Mouse (Mus musculus): ENCODE data around the gene Zfp84. TPM values are rescaled to one million over a fixed set of nuclear protein-coding genes. Genes with fewer than 3 reads are reported as not detected.

The Zfp84 gene
- polyA plus RNA-seq, 1 experiment from 2014 or later, result 3.3 TPM

- 92% methylated on average over 10 of the region's 10 CpGs for WGBS (ENCODE audit: insufficient replicate concordance)
- ATAC-seq, result no peak
- Histone ChIP-seq H3K9ac (replicated peaks) (no peak overlapping the region), H3K27ac (ENCODE audit: low read depth) (no peak overlapping the region), H3K4me2 (ENCODE audit: low read depth, low read length) (no peak overlapping the region), H3K9me3 (ENCODE audit: low read length) (peaks cover 9% of the 10 kb centered on the region), H3K27me3 (ENCODE audit: insufficient read depth, low read length) (no peaks in the 10 kb centered on the region), H3K4me3 (ENCODE audit: low read depth, low read length) (no peak overlapping the region), H3K4me1 (ENCODE audit: insufficient read depth) (no peaks in the 10 kb centered on the region), H3K36me3 (replicated peaks; ENCODE audit: insufficient read depth, low read length) (peaks cover 59% of the 10 kb centered on the region)
- no peak for TF ChIP-seq CTCF (IDR thresholded peaks at IDR 0.05; ENCODE audit: low read depth)
- TF ChIP-seq EP300 (IDR thresholded peaks at IDR 0.05; ENCODE audit: low read depth), result no peak
- no peak for DNase-seq
These were observed 9.0 kb downstream of the Zfp84 start for GRCm38 (mm10) chr7:29777372-29777771.

DNA sequence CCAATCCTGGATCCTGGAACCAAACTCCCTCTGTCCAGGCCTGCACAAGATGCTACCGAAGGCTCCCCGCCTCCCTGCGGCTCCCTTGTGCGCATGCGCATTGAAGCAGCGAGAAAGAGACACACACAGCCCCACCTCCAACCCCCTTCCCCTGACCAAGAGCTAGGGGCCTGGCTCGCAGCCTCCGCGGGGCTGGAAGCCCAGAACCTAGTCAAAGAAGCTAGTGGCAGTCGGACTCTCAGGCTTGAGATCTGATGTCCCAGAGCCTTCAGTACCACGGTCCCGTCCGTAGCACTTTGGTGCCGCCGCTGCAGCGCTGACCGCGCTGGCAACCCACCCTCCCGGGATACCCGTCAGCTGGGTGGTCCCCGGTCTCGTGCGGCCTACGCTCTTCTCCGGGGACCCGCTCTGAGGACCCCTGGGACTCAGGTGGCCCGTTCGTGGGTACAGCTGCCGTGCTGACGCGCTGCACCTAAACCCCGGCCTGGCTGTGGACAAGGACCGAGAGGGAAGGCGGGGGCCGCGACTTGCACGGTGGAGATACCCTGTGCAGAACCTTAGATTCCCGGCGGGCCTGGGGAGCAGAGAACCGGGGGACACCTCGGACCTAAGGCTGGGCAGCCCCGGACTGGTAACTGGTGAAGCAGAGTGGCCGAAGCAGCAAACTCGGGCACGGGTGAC lies 15.7 kb downstream of the Zfp84 start, which contains the start of gene Zfp30:
Zfp30 (plus strand) TSS at position 128 of the 681 bp plus-strand sequence.
- WGBS (ENCODE audit: insufficient replicate concordance), result 1% methylated on average over 45 of the region's 45 CpGs
- Histone ChIP-seq H3K4me1 (ENCODE audit: insufficient read depth) (peaks cover 7% of the 10 kb centered on the region; the same call in 1 of the 2 replicates), H3K27me3 (ENCODE audit: insufficient read depth, low read length) (no peaks in the 10 kb centered on the region), H3K9ac (replicated peaks) (peak within 1 kb of the TSS; percentile 77), H3K9me3 (ENCODE audit: low read length) (no peaks in the 10 kb centered on the region), H3K4me3 (ENCODE audit: low read depth, low read length) (peak within 1 kb of the TSS; percentile 78), H3K27ac (ENCODE audit: low read depth) (peak within 1 kb of the TSS; percentile 37), H3K36me3 (replicated peaks; ENCODE audit: insufficient read depth, low read length) (peaks cover 5% of the 10 kb centered on the region; the same call in 1 of the 2 replicates), H3K4me2 (ENCODE audit: low read depth, low read length) (peak within 1 kb of the TSS; percentile 95)
- no peak for TF ChIP-seq EP300 (IDR thresholded peaks at IDR 0.05; ENCODE audit: low read depth)
- no peak for TF ChIP-seq CTCF (IDR thresholded peaks at IDR 0.05; ENCODE audit: low read depth)
- peak; percentile 83 for DNase-seq
- ATAC-seq, result peak; percentile 93

GRCm38 (mm10) chr7:29785023-29785422 lies 16.7 kb downstream of the Zfp84 start:
- 70% methylated on average over 8 of the region's 8 CpGs for WGBS (ENCODE audit: insufficient replicate concordance)
- Histone ChIP-seq H3K36me3 (replicated peaks; ENCODE audit: insufficient read depth, low read length) (0 out of 2 replicates have a peak, but pooled peaks cover 7% of the 10 kb centered on the region), H3K4me3 (ENCODE audit: low read depth, low read length) (no peak overlapping the region), H3K4me1 (ENCODE audit: insufficient read depth) (peaks cover 7% of the 10 kb centered on the region; the same call in 1 of the 2 replicates), H3K4me2 (ENCODE audit: low read depth, low read length) (peak overlapping the region; percentile 95; the same call in 1 of the 2 replicates), H3K9me3 (ENCODE audit: low read length) (no peaks in the 10 kb centered on the region), H3K9ac (replicated peaks) (no peak overlapping the region), H3K27me3 (ENCODE audit: insufficient read depth, low read length) (no peaks in the 10 kb centered on the region), H3K27ac (ENCODE audit: low read depth) (no peak overlapping the region)
- ATAC-seq (no peak), DNase-seq (no peak)
- TF ChIP-seq EP300 (IDR thresholded peaks at IDR 0.05; ENCODE audit: low read depth) (no peak), CTCF (IDR thresholded peaks at IDR 0.05; ENCODE audit: low read depth) (no peak)

- H3K9me3 ChIP-seq (ENCODE audit: low read length), result no peaks in the 10 kb centered on the region
- 78% methylated on average over 5 of the region's 5 CpGs for WGBS (ENCODE audit: insufficient replicate concordance)
- H3K4me1 ChIP-seq (ENCODE audit: insufficient read depth), result peaks cover 7% of the 10 kb centered on the region; the same call in 1 of the 2 replicates
- TF ChIP-seq CTCF (IDR thresholded peaks at IDR 0.05; ENCODE audit: low read depth) (no peak), EP300 (IDR thresholded peaks at IDR 0.05; ENCODE audit: low read depth) (no peak)
- 0 out of 2 replicates have a peak overlapping the region, but pooled peaks have one; percentile 6 for H3K4me2 ChIP-seq (ENCODE audit: low read depth, low read length)
- ATAC-seq (no peak), DNase-seq (no peak)
- no peak overlapping the region for H3K9ac ChIP-seq (replicated peaks)
- 0 out of 2 replicates have a peak, but pooled peaks cover 7% of the 10 kb centered on the region for H3K36me3 ChIP-seq (replicated peaks; ENCODE audit: insufficient read depth, low read length)
- no peak overlapping the region for H3K27ac ChIP-seq (ENCODE audit: low read depth)
- no peaks in the 10 kb centered on the region for H3K27me3 ChIP-seq (ENCODE audit: insufficient read depth, low read length)
- H3K4me3 ChIP-seq (ENCODE audit: low read depth, low read length), result no peak overlapping the region
These were observed 17.5 kb downstream of the Zfp84 start for GRCm38 (mm10) chr7:29785888-29786287.

DNA sequence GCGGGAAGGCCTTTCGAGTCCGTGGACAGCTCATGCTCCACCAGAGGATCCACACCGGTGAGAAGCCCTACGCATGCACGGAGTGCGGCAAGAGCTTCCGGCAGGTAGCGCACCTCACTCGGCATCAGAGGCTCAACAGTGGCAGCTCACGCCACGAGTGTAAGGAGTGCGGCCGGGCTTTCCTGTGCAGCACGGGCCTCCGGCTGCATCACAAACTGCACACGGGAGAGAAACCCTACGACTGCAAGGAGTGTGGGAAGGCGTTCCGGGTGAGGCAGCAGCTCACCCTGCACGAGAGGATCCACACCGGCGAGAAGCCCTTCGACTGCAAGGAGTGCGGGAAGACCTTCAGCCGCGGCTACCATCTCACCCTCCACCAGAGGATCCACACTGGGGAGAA lies 24.6 kb downstream of the Zfp84 start:
- Histone ChIP-seq H3K27ac (ENCODE audit: low read depth) (no peak overlapping the region), H3K36me3 (replicated peaks; ENCODE audit: insufficient read depth, low read length) (peaks cover 13% of the 10 kb centered on the region; the same call in 1 of the 2 replicates), H3K4me2 (ENCODE audit: low read depth, low read length) (no peak overlapping the region), H3K4me3 (ENCODE audit: low read depth, low read length) (no peak overlapping the region), H3K4me1 (ENCODE audit: insufficient read depth) (no peaks in the 10 kb centered on the region), H3K27me3 (ENCODE audit: insufficient read depth, low read length) (no peaks in the 10 kb centered on the region), H3K9me3 (ENCODE audit: low read length) (peaks cover 8% of the 10 kb centered on the region), H3K9ac (replicated peaks) (no peak overlapping the region)
- no peak for TF ChIP-seq CTCF (IDR thresholded peaks at IDR 0.05; ENCODE audit: low read depth)
- no peak for TF ChIP-seq EP300 (IDR thresholded peaks at IDR 0.05; ENCODE audit: low read depth)
- 43% methylated on average over 27 of the region's 27 CpGs for WGBS (ENCODE audit: insufficient replicate concordance)
- ATAC-seq (no peak), DNase-seq (no peak)

DNA sequence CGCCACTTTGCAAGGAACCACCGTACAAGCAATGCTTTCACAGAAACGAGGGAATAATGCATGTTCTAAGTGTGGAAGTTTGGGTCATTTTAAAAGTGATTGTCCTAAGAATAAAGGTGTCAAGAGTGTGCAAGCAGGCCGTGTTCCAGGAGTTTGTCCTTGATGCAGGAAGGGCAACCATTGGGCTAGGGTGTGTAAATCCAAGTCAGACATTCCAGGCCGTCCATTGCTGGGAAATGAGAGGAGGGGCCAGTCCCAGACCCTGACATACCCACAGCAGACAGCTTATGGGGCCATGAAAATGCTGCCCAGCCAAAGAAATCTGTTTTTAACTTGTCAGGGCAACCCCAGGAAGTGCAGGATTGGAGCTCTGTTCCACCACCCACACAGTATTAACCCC lies 38.7 kb downstream of the Zfp84 start:
- 79% methylated on average over 5 of the region's 5 CpGs for WGBS (ENCODE audit: insufficient replicate concordance)
- ATAC-seq, result no peak

More for the DNA sequence above, 38.7 kb downstream of the Zfp84 start:
- H3K9ac ChIP-seq (replicated peaks), result no peak overlapping the region
- DNase-seq, result no peak
- H3K27ac ChIP-seq (ENCODE audit: low read depth), result no peak overlapping the region
- no peaks in the 10 kb centered on the region for H3K9me3 ChIP-seq (ENCODE audit: low read length)
- no peaks in the 10 kb centered on the region for H3K4me1 ChIP-seq (ENCODE audit: insufficient read depth)
- no peak overlapping the region for H3K4me2 ChIP-seq (ENCODE audit: low read depth, low read length)
- TF ChIP-seq EP300 (IDR thresholded peaks at IDR 0.05; ENCODE audit: low read depth), result no peak
- TF ChIP-seq CTCF (IDR thresholded peaks at IDR 0.05; ENCODE audit: low read depth), result no peak
- no peak overlapping the region for H3K4me3 ChIP-seq (ENCODE audit: low read depth, low read length)
- H3K36me3 ChIP-seq (replicated peaks; ENCODE audit: insufficient read depth, low read length), result no peaks in the 10 kb centered on the region
- no peaks in the 10 kb centered on the region for H3K27me3 ChIP-seq (ENCODE audit: insufficient read depth, low read length)

Data from liver, postnatal 0 days (tissue).